9 mouse cellular contexts compared by ENCODE assay signal in genomic region chr12:86806031-86806922, GRCm38 (mm10).
A peak's percentile ranks its signal among the peaks of the same experiment; 100 is the strongest.
DNase-seq lines count a peak whose midpoint lies in the region; ATAC-seq lines count a peak whose summit lies in the region.
"Had no signal": no experiment of that assay in that cellular context is flagged by ENCODE, and none has a peak within 500 bp of the region (broad histone marks: within the 10 kb centered on the region; RNA-seq: fewer than 3 reads in every experiment).

No protein-coding gene starts in this region.

- peaks cover 52 to 73% of the 10 kb centered on the region in 2 experiments for H3K4me1 ChIP-seq in heart, embryonic 14.5 days (ENCODE audit: control insufficient read depth in 2 of 2, insufficient read depth in 2 of 2, low read length in 2 of 2)
- H3K4me1 ChIP-seq in forebrain, embryonic 12.5 days = peaks cover 95% of the 10 kb centered on the region
- peaks cover 67% of the 10 kb centered on the region for H3K4me1 ChIP-seq in stomach, embryonic 15.5 days

- no peak for ATAC-seq in heart, embryonic 14.5 days (ENCODE audit: insufficient number of reproducible peaks, insufficient read depth, low FRiP score, low read depth)
- ATAC-seq in forebrain, embryonic 12.5 days (ENCODE audit: low FRiP score) = peak; percentile 18
- no peak for ATAC-seq in stomach, embryonic 15.5 days (ENCODE audit: insufficient read depth, low FRiP score, low read depth)

- H3K27me3 ChIP-seq in heart, embryonic 14.5 days (ENCODE audit: control insufficient read depth, insufficient read depth, low read length) = no peaks in the 10 kb centered on the region
- H3K27me3 ChIP-seq in forebrain, embryonic 12.5 days = peaks cover 4% of the 10 kb centered on the region; the same call in 1 of the 2 replicates
- H3K27me3 ChIP-seq in stomach, embryonic 15.5 days (replicated peaks) = no peaks in the 10 kb centered on the region

- no peak overlapping the region for H3K9ac ChIP-seq in heart, embryonic 14.5 days (ENCODE audit: low read length)
- peak overlapping the region; percentile 47 for H3K9ac ChIP-seq in forebrain, embryonic 12.5 days
- H3K9ac ChIP-seq in stomach, embryonic 15.5 days = no peak overlapping the region
- H3K9ac ChIP-seq: liver, embryonic 14.5 days had no signal

- 0 out of 2 replicates have a peak overlapping the region, but pooled peaks have one; percentile 16 for H3K4me2 ChIP-seq in heart, embryonic 14.5 days (ENCODE audit: low read length)
- peak overlapping the region; percentile 50 for H3K4me2 ChIP-seq in forebrain, embryonic 12.5 days
- H3K4me2 ChIP-seq in stomach, embryonic 15.5 days = no peak overlapping the region

- intact Hi-C loops in heart, postnatal 36 days (cut with DNase I) = no loop called here

- no peak overlapping the region for H3K27ac ChIP-seq in heart, embryonic 14.5 days (replicated peaks in 1 of 2; ENCODE audit: control insufficient read depth in 1 of 2, insufficient read depth in 1 of 2, low read depth in 2 of 2, low read length in 2 of 2)
- H3K27ac ChIP-seq in forebrain, embryonic 12.5 days = peak overlapping the region; percentile 98
- H3K27ac ChIP-seq in stomach, embryonic 15.5 days = 0 out of 2 replicates have a peak overlapping the region, but pooled peaks have one; percentile 33
- H3K27ac ChIP-seq: liver, embryonic 14.5 days had no signal

- no peak for DNase-seq in heart, postnatal 36 days
- peak; percentile 68 for DNase-seq in adrenal gland, postnatal 25 days
- DNase-seq in kidney, postnatal 10 days = peak; percentile 86
- DNase-seq in lung, postnatal 36 days = peak; percentile 65
- DNase-seq in ovary, postnatal 10 days (ENCODE audit: low spot score) = no peak

- H3K4me3 ChIP-seq in heart, embryonic 14.5 days (ENCODE audit: control insufficient read depth in 1 of 2, insufficient read depth in 1 of 2, low read depth in 1 of 2, low read length in 2 of 2) = no peak overlapping the region
- H3K4me3 ChIP-seq in forebrain, embryonic 12.5 days (replicated peaks) = peak overlapping the region; percentile 16; the same call in 1 of the 2 replicates
- no peak overlapping the region for H3K4me3 ChIP-seq in stomach, embryonic 15.5 days (replicated peaks)

- WGBS in heart, embryonic 14.5 days = 14% methylated on average over 19 of the region's 20 CpGs
- WGBS in forebrain, embryonic 12.5 days = 1% methylated on average over 20 of the region's 20 CpGs
- WGBS in stomach, embryonic 15.5 days = 12% methylated on average over 18 of the region's 20 CpGs

- H3K36me3 ChIP-seq in heart, embryonic 14.5 days (ENCODE audit: control insufficient read depth, insufficient read depth, low read length) = no peaks in the 10 kb centered on the region
- no peaks in the 10 kb centered on the region for H3K36me3 ChIP-seq in forebrain, embryonic 12.5 days (replicated peaks)
- H3K36me3 ChIP-seq in stomach, embryonic 15.5 days = no peaks in the 10 kb centered on the region

- no peaks in the 10 kb centered on the region for H3K9me3 ChIP-seq in heart, embryonic 14.5 days (ENCODE audit: control insufficient read depth, low read length)
- no peaks in the 10 kb centered on the region for H3K9me3 ChIP-seq in forebrain, embryonic 12.5 days
- H3K9me3 ChIP-seq in stomach, embryonic 15.5 days = no peaks in the 10 kb centered on the region

Comparison
In these comparisons a context has a peak if more than half of its experiments do, and no peak if none do; other contexts are left out.
1. H3K27ac ChIP-seq: peak in forebrain, embryonic 12.5 days (single experiment) and stomach, embryonic 15.5 days (single experiment); none in heart, embryonic 14.5 days (0 of 2).
2. DNase-seq: peak in adrenal gland, postnatal 25 days (single experiment), kidney, postnatal 10 days (single experiment) and lung, postnatal 36 days (single experiment); none in heart, postnatal 36 days (0 of 2) and ovary, postnatal 10 days (single experiment).